Mouse (Mus musculus) ES-Bruce4 (cell line): ENCODE results near the gene Gm9747.

Source experiments
- CTCF ChIP-seq: IDR thresholded peaks from one replicate; pipeline ENCODE4 v1.8.1; 2011; ENCODE audit warnings: low read depth, low read length
- POLR2A ChIP-seq: IDR thresholded peaks from one replicate; pipeline ENCODE4 v1.8.1; 2011; ENCODE audit warnings: low read length; ENCODE audit not compliant: insufficient read depth

DNA sequence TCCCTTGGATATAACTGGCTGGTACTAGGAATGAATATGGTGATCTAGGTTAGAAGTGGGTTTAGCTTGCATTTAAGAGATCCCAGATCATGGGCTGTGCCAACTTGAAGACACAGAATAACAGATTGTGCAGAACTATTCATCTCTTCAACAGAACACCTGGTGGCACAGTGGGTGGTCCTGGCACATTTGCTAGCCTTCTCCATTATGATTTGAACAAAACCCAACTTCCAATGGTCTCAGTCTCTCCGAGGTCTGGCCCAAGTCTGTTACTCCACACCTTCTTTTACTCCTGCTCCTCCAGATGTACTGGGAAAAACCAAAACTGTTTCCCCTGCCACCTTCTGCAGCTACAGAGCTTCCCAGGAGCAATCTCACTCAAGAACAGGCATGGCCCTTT, 29.4 kb downstream of the Gm9747 start:
- TF ChIP-seq CTCF (no peak), POLR2A (no peak)
